Mouse (Mus musculus) liver, postnatal 0 days (tissue): ENCODE results near the gene Sprtn.

Experiments used
- CTCF ChIP-seq: sonication (generic); IDR thresholded peaks from 2 replicates; pipeline ENCODE4 v1.5.1; 2016; ENCODE audit warnings: antibody characterized with exemption, low read depth
- EP300 ChIP-seq: IDR thresholded peaks from 2 replicates; pipeline ENCODE4 v1.6.1; 2016; ENCODE audit warnings: antibody characterized with exemption, low read depth, mild to moderate bottlenecking

DNA sequence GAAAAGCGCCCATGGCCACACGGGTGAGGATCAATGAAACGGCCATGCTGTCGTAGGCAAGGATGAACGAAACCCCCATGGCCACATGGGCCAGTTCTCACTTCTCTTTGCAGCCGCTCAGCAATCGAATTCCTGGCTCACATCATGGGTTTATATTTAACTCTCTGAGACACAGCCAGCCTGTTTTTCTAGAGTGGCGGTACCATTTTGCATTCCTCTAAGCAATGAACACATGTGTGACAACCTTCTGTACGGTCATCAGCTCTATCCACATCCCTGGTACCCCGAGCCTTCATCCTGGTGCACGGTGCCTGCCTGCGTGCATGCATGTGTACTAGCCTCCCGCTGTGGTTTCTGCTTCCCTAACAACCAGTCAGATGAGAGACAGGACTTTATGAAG, 32.4 kb downstream of the Sprtn start:
- no peak for TF ChIP-seq CTCF
- TF ChIP-seq EP300, result no peak
